Mouse (Mus musculus): ENCODE results near the gene Slc17a2. TPM values are rescaled to one million over a fixed set of nuclear protein-coding genes. Genes with fewer than 3 reads are reported as not detected.

The Slc17a2 gene
- polyA plus RNA-seq, 1 experiment from 2014 or later: 1.5 TPM

DNA sequence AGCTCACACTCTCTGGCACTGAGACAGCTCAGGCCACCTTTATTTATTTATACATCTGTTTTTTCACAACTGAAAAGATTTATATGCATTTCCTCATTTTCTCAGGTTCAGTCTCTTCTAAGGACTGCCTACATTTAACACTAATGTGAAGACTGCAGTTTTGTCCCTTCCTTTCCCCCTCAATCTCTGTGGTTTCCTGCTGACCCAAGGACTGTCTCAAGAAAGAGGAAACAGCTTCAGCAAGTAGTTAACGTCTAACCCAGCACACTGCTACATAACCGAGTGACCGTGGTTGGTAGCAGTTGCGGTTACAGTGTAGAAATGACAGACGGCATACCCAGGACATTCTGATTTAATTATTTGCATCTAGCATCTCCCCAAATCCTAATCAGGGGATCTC, 7.4 kb upstream of the Slc17a2 start:
- WGBS (ENCODE audit: insufficient replicate concordance): 11% methylated on average over 5 of the region's 5 CpGs
- Histone ChIP-seq H3K9ac (no peak overlapping the region), H3K27ac (replicated peaks) (no peak overlapping the region), H3K27me3 (no peaks in the 10 kb centered on the region), H3K4me2 (no peak overlapping the region), H3K4me3 (replicated peaks) (no peak overlapping the region), H3K9me3 (replicated peaks) (no peaks in the 10 kb centered on the region), H3K36me3 (replicated peaks) (no peaks in the 10 kb centered on the region), H3K4me1 (replicated peaks) (0 out of 2 replicates have a peak, but pooled peaks cover 4% of the 10 kb centered on the region)
- no peak for ATAC-seq (ENCODE audit: insufficient read depth)

DNA sequence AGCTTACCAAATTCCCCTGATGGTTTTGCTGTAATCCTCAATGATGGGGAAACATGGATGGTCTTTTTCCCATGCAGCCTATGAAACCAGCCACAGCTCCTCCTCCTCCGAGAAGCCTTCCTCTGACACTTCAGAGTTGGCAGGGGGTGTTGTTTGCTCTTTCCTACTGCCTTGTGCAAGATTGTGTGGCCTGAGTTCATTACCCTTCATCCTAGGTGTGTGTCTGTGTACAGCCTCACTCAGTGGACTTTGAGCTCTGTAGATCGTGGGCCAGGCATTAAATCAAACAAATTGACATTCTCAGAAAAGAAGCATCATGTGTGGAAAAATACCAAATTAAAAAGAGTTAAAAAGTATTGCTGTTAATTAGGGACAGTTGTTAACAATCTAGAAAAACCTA, 2.3 kb upstream of the Slc17a2 start:
- 47% methylated on average over 2 of the region's 2 CpGs for WGBS (ENCODE audit: insufficient replicate concordance)
- ATAC-seq (ENCODE audit: insufficient read depth): peak; percentile 51; the same call in 1 of the 2 replicates

DNA sequence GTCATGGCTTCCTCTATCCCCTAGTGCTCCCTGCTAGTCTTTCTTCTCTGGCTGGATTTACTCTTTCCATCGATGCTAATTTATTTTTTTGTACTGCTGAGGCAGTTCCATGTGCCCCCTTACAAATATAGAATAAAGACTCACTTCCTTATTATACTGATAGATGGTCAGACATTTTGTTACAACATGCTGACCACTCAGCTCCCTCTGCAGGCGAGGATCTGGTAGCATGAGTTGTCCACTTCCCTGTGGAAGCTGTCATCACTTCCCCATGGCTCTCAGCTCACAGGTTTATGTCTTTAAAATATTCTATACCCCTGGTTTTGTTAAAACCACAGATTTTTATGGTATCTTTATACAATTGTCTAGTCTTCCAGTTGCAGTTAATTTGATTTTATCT, 9.4 kb downstream of the Slc17a2 start:
- no peaks in the 10 kb centered on the region for H3K36me3 ChIP-seq (replicated peaks)
- no peak overlapping the region for H3K4me2 ChIP-seq
- no peaks in the 10 kb centered on the region for H3K4me1 ChIP-seq (replicated peaks)
- no peak overlapping the region for H3K4me3 ChIP-seq (replicated peaks)
- no peaks in the 10 kb centered on the region for H3K27me3 ChIP-seq
- H3K27ac ChIP-seq (replicated peaks): no peak overlapping the region
- H3K9ac ChIP-seq: no peak overlapping the region
- H3K9me3 ChIP-seq (replicated peaks): no peaks in the 10 kb centered on the region
- no peak for ATAC-seq (ENCODE audit: insufficient read depth)
- 34% methylated on average over 2 of the region's 2 CpGs for WGBS (ENCODE audit: insufficient replicate concordance)

More for the DNA sequence above, 2.3 kb upstream of the Slc17a2 start:
- Histone ChIP-seq H3K4me3 (replicated peaks) (no peak overlapping the region), H3K4me2 (no peak overlapping the region), H3K27me3 (no peaks in the 10 kb centered on the region), H3K9me3 (replicated peaks) (no peaks in the 10 kb centered on the region), H3K9ac (no peak overlapping the region), H3K27ac (replicated peaks) (no peak overlapping the region), H3K4me1 (replicated peaks) (0 out of 2 replicates have a peak, but pooled peaks cover 5% of the 10 kb centered on the region), H3K36me3 (replicated peaks) (no peaks in the 10 kb centered on the region)

DNA sequence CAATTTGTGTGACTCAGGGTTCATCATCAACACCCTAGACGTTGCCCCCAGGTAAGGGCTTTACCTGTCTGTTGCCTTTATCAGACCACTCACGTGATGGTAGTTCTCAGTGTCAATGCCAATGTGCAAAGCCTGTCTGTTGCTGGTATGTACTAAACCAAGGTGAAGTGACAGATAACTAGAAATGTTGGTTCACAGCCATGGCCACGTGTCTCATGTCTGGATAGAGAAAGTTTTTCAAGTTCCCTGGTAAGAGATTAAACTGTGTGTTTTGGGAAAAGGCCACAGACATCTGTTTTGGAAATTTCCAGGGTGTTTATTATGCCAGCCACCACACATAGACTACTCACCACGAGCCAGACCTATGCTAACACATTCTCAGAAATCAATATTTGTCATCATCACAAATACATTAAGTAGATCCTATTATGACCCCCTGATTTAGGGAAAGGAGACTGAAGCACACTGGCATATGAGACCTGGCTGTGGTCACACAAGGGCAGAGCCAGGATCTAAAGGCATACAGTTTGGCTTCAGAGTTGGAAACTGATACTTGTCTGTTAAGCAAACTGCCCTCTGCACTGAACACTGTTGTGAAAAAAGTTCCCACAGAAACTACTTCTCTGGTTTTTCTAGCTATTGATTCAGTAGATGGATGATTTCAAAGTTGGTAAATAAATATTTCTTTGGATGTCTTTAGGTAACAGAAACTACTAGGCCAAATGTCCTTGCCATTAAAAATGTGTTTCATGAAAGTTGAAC, 13.6 kb downstream of the Slc17a2 start:
- Histone ChIP-seq H3K27me3 (no peaks in the 10 kb centered on the region), H3K4me3 (replicated peaks) (no peak overlapping the region), H3K36me3 (replicated peaks) (no peaks in the 10 kb centered on the region), H3K9ac (no peak overlapping the region), H3K27ac (replicated peaks) (no peak overlapping the region), H3K4me2 (no peak overlapping the region), H3K4me1 (replicated peaks) (no peaks in the 10 kb centered on the region), H3K9me3 (replicated peaks) (no peaks in the 10 kb centered on the region)
- WGBS (ENCODE audit: insufficient replicate concordance): 42% methylated on average over 4 of the region's 4 CpGs
- no peak for ATAC-seq (ENCODE audit: insufficient read depth)

DNA sequence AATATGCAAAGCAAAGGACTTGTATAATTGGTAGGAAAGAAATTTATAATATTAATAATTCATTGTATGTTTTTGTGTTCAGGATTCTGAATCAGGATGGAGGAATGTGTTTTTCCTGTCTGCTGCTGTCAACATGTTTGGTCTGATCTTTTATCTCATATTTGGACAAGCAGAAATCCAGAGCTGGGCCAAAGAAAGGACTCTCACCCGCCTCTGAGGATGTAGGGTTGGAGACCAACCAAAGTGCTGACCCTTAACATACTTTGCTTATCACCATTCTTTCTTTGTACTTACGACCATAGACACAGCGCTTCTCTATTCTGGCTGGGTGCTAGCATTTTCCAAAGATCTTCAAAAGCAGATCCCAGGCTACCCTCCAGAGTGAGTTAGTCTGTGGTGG, 15.4 kb downstream of the Slc17a2 start:
- no peak overlapping the region for H3K9ac ChIP-seq
- WGBS (ENCODE audit: insufficient replicate concordance): 58% methylated on average over 3 of the region's 3 CpGs
- H3K27ac ChIP-seq (replicated peaks): no peak overlapping the region
- H3K4me3 ChIP-seq (replicated peaks): no peak overlapping the region
- no peaks in the 10 kb centered on the region for H3K36me3 ChIP-seq (replicated peaks)
- H3K9me3 ChIP-seq (replicated peaks): no peaks in the 10 kb centered on the region
- ATAC-seq (ENCODE audit: insufficient read depth): no peak
- H3K4me1 ChIP-seq (replicated peaks): no peaks in the 10 kb centered on the region
- H3K27me3 ChIP-seq: no peaks in the 10 kb centered on the region
- H3K4me2 ChIP-seq: no peak overlapping the region

DNA sequence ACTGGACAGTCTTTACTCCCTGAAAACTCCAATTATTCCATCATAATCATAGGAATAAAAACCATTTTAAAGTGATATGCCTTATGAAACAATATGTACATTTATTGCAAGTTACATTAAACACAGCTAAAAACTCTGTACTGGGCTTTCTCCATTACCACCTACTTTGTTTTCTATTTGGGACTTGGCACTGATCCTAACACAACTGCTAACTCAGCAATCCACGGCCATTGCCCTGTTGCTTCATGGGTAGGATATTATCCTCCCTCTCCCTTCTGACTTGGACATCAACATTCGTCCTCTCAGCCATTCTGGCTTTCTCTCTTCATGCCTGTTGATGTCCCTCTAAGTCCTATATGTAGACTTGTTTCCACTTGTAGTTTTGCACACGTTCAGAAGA, 19.8 kb downstream of the Slc17a2 start:
- ATAC-seq (ENCODE audit: insufficient read depth): no peak
- Histone ChIP-seq H3K27ac (replicated peaks) (no peak overlapping the region), H3K4me1 (replicated peaks) (no peaks in the 10 kb centered on the region), H3K27me3 (no peaks in the 10 kb centered on the region), H3K4me3 (replicated peaks) (no peak overlapping the region), H3K9me3 (replicated peaks) (no peaks in the 10 kb centered on the region), H3K4me2 (no peak overlapping the region), H3K9ac (no peak overlapping the region), H3K36me3 (replicated peaks) (no peaks in the 10 kb centered on the region)
- whole genome bisulfite sequencing (ENCODE audit: insufficient replicate concordance): 41% methylated on average over 3 of the region's 3 CpGs

DNA sequence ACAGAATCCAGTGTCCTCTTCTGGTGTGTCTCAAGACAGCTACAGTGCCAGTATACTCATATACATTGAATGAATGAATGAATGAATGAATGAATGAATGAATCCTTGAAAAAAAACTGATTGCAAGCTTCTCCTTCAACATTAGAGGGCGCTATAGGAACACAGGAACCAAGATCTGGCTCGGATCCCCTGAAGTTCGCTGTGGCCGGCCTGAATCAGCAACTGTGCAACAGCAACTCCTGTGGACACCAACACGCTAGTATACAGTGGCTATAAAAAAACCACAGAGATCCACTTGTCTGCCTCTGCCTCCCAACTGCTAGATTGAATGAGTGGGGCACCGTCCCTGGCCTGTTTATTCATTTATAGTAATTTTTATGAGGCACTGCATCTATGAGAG, 26.3 kb downstream of the Slc17a2 start:
- H3K4me2 ChIP-seq: no peak overlapping the region
- H3K27me3 ChIP-seq: no peaks in the 10 kb centered on the region
- H3K9me3 ChIP-seq (replicated peaks): no peaks in the 10 kb centered on the region
- ATAC-seq (ENCODE audit: insufficient read depth): no peak
- H3K9ac ChIP-seq: no peak overlapping the region
- H3K4me3 ChIP-seq (replicated peaks): no peak overlapping the region
- no peaks in the 10 kb centered on the region for H3K36me3 ChIP-seq (replicated peaks)
- H3K4me1 ChIP-seq (replicated peaks): no peaks in the 10 kb centered on the region
- no peak overlapping the region for H3K27ac ChIP-seq (replicated peaks)
- WGBS (ENCODE audit: insufficient replicate concordance): 11% methylated on average over 6 of the region's 6 CpGs

DNA sequence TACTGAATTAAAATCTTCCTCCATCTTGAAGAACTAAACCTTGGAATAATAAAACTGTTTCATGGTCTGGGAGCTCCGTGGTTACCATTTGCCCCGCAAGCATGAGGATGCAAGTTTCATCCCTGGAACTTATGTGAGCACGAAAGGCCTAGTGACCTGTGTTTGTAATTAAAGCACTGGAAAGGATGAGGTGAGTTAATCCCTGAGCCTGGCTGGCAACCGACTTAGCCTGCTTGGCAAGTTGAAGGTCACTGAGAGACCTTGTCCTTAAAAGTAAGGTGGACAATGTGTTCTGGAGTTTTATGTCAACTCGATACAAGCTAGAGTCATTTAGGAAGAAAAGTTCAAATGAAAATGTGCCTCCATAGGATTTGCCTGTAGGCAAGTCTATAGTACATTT, 28.0 kb downstream of the Slc17a2 start:
- 72% methylated on average over 5 of the region's 5 CpGs for WGBS (ENCODE audit: insufficient replicate concordance)
- Histone ChIP-seq H3K9me3 (replicated peaks) (no peaks in the 10 kb centered on the region), H3K9ac (no peak overlapping the region), H3K4me1 (replicated peaks) (no peaks in the 10 kb centered on the region), H3K4me2 (no peak overlapping the region), H3K36me3 (replicated peaks) (no peaks in the 10 kb centered on the region), H3K4me3 (replicated peaks) (no peak overlapping the region), H3K27me3 (no peaks in the 10 kb centered on the region), H3K27ac (replicated peaks) (no peak overlapping the region)
- ATAC-seq (ENCODE audit: insufficient read depth): no peak

DNA sequence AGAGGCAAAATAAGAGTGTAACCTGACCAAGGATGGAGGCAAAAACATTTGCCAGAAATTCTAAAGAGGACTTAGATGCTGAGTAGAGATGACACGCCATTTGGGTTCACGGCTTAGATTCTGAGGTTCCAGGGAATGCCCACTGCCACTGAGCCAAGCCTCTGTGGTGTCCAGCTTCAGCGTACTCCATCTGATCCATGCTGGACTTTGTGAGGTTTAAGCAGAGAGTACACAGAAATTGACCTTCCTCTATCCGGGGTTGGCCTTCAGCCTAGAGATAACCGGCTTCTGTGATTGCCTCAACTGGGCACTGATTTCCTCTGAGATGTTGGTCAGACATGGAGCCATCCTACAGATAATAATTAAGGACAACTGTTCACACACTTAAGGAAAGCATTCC, 29.8 kb downstream of the Slc17a2 start:
- H3K27ac ChIP-seq (replicated peaks): no peak overlapping the region

DNA sequence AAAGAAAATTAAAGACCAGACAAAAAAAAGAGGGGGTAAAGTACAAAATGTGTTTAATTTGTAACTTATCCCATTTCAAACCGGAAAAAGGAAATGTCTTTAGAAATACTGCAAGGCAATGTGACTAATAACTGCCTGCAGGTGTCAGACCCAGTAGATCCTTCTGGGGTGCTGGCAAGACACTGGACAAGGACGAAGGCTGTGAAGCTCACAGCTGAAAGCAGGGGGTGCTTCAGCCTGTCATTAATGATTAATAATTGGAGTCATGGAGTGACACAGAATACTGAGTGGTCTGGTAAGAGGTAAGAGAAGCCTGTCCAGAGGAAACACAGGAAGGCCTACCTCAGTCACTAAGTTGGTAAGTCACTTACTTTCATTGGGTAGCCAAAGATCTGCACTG, 32.5 kb downstream of the Slc17a2 start, which contains the start of gene Slc17a3:
Gene Slc17a3, plus strand, starts transcription at position 127 of the 400 bp plus-strand sequence.
- no peak within 1 kb of the TSS for H3K27ac ChIP-seq (replicated peaks)

More for the DNA sequence above, 29.8 kb downstream of the Slc17a2 start:
- H3K9ac ChIP-seq: no peak overlapping the region
- peak; percentile 57 for ATAC-seq (ENCODE audit: insufficient read depth)
- 58% methylated on average over 5 of the region's 5 CpGs for WGBS (ENCODE audit: insufficient replicate concordance)
- H3K9me3 ChIP-seq (replicated peaks): no peaks in the 10 kb centered on the region
- H3K4me2 ChIP-seq: no peak overlapping the region
- no peaks in the 10 kb centered on the region for H3K27me3 ChIP-seq
- no peaks in the 10 kb centered on the region for H3K36me3 ChIP-seq (replicated peaks)
- no peaks in the 10 kb centered on the region for H3K4me1 ChIP-seq (replicated peaks)
- no peak overlapping the region for H3K4me3 ChIP-seq (replicated peaks)

DNA sequence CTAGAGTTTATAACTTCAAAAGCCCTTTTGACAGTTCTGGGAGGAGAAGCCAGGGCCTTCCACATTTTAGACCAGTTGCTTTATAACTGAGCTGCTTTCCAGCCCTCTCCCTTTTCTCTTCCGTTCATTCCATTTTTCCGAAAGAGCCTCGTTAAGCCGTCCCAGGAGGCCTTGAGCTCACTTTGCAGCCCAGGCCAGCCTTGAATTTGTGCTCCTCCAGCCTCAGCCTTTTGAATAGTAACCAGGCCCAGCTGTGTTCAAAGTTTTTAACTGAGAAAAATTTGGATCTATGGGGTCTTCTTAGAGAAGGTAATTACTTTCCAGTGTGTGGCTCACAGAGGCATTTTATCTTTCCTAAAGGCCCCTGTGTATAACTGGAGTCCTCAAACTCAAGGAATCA, 39.1 kb downstream of the Slc17a2 start:
- H3K4me1 ChIP-seq (replicated peaks): no peaks in the 10 kb centered on the region
- no peak overlapping the region for H3K4me3 ChIP-seq (replicated peaks)
- H3K36me3 ChIP-seq (replicated peaks): no peaks in the 10 kb centered on the region
- H3K4me2 ChIP-seq: no peak overlapping the region
- H3K9me3 ChIP-seq (replicated peaks): no peaks in the 10 kb centered on the region
- H3K9ac ChIP-seq: no peak overlapping the region
- 75% methylated on average over 4 of the region's 4 CpGs for WGBS (ENCODE audit: insufficient replicate concordance)
- no peaks in the 10 kb centered on the region for H3K27me3 ChIP-seq
- no peak overlapping the region for H3K27ac ChIP-seq (replicated peaks)
- no peak for ATAC-seq (ENCODE audit: insufficient read depth)

More for the DNA sequence above, 32.5 kb downstream of the Slc17a2 start, which contains the start of gene Slc17a3:
- no peaks in the 10 kb centered on the region for H3K4me1 ChIP-seq (replicated peaks)
- no peak for ATAC-seq (ENCODE audit: insufficient read depth)
- no peaks in the 10 kb centered on the region for H3K9me3 ChIP-seq (replicated peaks)
- 36% methylated on average over 2 of the region's 2 CpGs for WGBS (ENCODE audit: insufficient replicate concordance)
- no peak within 1 kb of the TSS for H3K4me3 ChIP-seq (replicated peaks)
- no peak within 1 kb of the TSS for H3K4me2 ChIP-seq
- H3K9ac ChIP-seq: no peak within 1 kb of the TSS
- no peaks in the 10 kb centered on the region for H3K27me3 ChIP-seq
- H3K36me3 ChIP-seq (replicated peaks): no peaks in the 10 kb centered on the region

DNA sequence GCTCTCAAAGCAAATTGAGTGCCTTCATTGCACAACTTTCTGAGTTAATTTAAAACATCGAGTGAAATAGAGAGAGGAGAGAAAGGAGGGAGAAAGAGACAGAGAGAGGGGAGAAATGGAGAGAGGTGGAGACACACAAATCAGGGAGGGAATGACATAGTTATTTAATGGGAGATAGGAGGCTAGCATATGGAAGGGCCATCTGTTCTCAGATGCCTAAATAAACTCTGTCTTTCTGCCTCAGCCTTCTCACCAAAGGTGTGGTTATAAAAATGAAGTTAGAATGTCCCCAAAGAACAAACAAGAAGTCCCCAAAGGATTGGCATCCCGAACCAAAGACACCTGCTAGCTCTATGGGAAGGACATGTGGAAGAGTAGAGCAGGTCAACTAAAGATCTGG, 42.5 kb downstream of the Slc17a2 start:
- Histone ChIP-seq H3K27ac (replicated peaks) (peak overlapping the region; percentile 35; the same call in 1 of the 2 replicates), H3K4me2 (no peak overlapping the region), H3K9me3 (replicated peaks) (no peaks in the 10 kb centered on the region), H3K9ac (no peak overlapping the region), H3K4me1 (replicated peaks) (no peaks in the 10 kb centered on the region), H3K36me3 (replicated peaks) (no peaks in the 10 kb centered on the region), H3K27me3 (no peaks in the 10 kb centered on the region), H3K4me3 (replicated peaks) (no peak overlapping the region)
- 43% methylated on average over 2 of the region's 2 CpGs for WGBS (ENCODE audit: insufficient replicate concordance)
- ATAC-seq (ENCODE audit: insufficient read depth): no peak

Data from liver, embryonic 15.5 days (tissue).